Mouse (Mus musculus): ENCODE results near the gene Adamts8. TPM values are rescaled to one million over a fixed set of nuclear protein-coding genes. Genes with fewer than 3 reads are reported as not detected.

Gene Adamts8
- polyA plus RNA-seq, 1 experiment: 0.22 TPM

DNA sequence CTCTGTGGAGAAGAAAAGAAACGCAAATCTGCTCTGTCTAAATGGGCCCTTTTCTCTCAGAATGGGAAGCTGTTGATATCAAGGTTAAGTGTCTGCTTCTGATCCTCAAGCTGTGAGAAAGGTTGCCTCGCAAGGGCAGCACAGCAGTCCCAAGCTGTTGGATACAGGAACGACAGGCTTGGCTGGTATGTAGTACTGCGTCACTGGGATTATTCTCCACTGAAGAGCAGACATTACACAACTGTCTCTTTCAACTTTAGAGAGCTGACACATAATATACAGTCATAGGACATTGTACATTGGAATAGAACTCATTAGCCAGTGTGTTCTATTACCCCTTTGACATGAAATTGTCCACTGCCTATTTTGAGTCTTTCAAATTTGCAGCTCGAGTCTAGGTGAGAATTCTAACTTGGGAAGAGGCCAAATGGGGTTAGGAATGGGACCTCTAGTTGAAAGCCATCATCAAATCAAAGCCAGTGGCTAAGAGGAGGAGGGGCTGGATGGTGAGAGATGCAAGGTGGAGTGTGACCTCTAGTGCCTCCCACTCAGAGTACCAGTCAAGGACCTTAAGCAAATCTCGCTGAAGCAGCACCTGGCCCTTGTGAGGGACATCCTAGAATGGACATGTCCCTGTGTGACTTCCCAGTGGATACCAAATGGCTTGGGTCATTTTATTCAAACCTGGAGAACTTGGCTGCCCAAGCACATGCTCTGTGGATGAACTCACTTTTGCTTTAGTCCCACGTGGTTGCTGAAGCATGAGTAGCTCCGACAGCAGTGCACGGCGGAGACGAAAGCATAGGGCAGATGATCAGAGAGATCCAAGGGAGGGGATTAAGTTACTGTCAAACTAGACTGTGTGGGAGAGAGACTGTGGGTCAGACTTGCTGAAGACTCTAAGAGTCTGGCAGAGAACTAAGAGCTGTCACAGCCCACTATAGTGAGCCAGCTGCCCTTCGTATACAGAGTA lies 54.5 kb downstream of the Adamts8 start:
- Histone ChIP-seq H3K36me3 (ENCODE audit: control insufficient read depth, insufficient read depth, low read length, poor library complexity, severe bottlenecking) (no peaks in the 10 kb centered on the region), H3K9ac (ENCODE audit: low read depth, poor library complexity, severe bottlenecking) (no peak overlapping the region), H3K27me3 (ENCODE audit: control insufficient read depth, insufficient read depth, low read length, poor library complexity, severe bottlenecking) (no peaks in the 10 kb centered on the region), H3K4me3 (ENCODE audit: low read depth, low read length) (no peak overlapping the region), H3K27ac (ENCODE audit: insufficient read depth, low read length) (no peak overlapping the region), H3K4me1 (ENCODE audit: control insufficient read depth, insufficient read depth, low read length) (no peaks in the 10 kb centered on the region), H3K9me3 (replicated peaks; ENCODE audit: control insufficient read depth, insufficient read depth, low read length, poor library complexity, severe bottlenecking) (no peaks in the 10 kb centered on the region)
- TF ChIP-seq POLR2A (IDR thresholded peaks at IDR 0.05; ENCODE audit: insufficient read depth, low read length): no peak
- TF ChIP-seq EP300 (IDR thresholded peaks at IDR 0.05; ENCODE audit: insufficient read depth, low read depth, low read length): no peak
- TF ChIP-seq CTCF (IDR thresholded peaks at IDR 0.05; ENCODE audit: low read depth, low read length): no peak

DNA sequence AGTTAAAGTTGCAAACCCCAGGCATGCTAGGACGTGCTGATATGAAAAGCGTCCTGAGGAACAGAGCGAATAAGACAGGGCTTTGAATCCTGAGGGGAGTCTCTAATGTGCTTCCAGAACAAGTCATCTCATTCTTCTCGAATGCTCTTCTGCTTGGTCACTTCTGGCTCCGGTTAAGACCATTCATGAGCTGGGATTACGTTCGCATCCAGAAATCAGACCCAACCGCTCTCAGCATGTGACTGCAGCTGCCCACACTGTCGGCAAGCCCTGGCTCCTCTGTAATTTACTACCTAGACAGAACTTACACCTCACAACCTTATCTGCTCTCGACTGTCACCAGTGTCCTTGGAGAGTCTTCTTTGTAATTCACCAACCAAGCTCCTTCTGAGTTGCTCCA lies 58.3 kb downstream of the Adamts8 start:
- Histone ChIP-seq H3K9me3 (replicated peaks; ENCODE audit: control insufficient read depth, insufficient read depth, low read length, poor library complexity, severe bottlenecking) (no peaks in the 10 kb centered on the region), H3K36me3 (ENCODE audit: control insufficient read depth, insufficient read depth, low read length, poor library complexity, severe bottlenecking) (no peaks in the 10 kb centered on the region), H3K27ac (ENCODE audit: insufficient read depth, low read length) (no peak overlapping the region), H3K27me3 (ENCODE audit: control insufficient read depth, insufficient read depth, low read length, poor library complexity, severe bottlenecking) (no peaks in the 10 kb centered on the region), H3K4me3 (ENCODE audit: low read depth, low read length) (no peak overlapping the region), H3K4me1 (ENCODE audit: control insufficient read depth, insufficient read depth, low read length) (no peaks in the 10 kb centered on the region), H3K9ac (ENCODE audit: low read depth, poor library complexity, severe bottlenecking) (no peak overlapping the region)
- TF ChIP-seq POLR2A (IDR thresholded peaks at IDR 0.05; ENCODE audit: insufficient read depth, low read length) (no peak), EP300 (IDR thresholded peaks at IDR 0.05; ENCODE audit: insufficient read depth, low read depth, low read length) (no peak), CTCF (IDR thresholded peaks at IDR 0.05; ENCODE audit: low read depth, low read length) (no peak)

DNA sequence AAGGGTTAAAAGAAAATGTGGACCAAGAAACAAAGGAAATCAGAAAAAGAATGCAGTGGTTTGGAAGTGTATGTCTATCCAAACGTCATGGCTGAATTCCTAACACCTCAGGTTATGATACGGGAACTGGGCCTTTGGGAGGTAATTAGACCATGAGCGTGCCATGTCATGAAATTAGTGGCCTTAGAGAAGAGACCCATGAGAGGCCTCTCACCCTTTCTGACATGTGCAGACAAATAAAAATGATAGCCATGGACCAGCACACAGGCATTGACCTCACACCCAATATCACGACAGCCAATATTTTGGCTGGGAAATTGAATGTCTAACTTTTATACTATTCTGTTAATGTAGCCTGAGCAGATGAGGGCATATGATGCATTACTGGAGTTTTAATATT lies 60.2 kb downstream of the Adamts8 start:
- Histone ChIP-seq H3K9ac (ENCODE audit: low read depth, poor library complexity, severe bottlenecking) (no peak overlapping the region), H3K27me3 (ENCODE audit: control insufficient read depth, insufficient read depth, low read length, poor library complexity, severe bottlenecking) (no peaks in the 10 kb centered on the region), H3K27ac (ENCODE audit: insufficient read depth, low read length) (no peak overlapping the region), H3K36me3 (ENCODE audit: control insufficient read depth, insufficient read depth, low read length, poor library complexity, severe bottlenecking) (no peaks in the 10 kb centered on the region), H3K9me3 (replicated peaks; ENCODE audit: control insufficient read depth, insufficient read depth, low read length, poor library complexity, severe bottlenecking) (no peaks in the 10 kb centered on the region), H3K4me3 (ENCODE audit: low read depth, low read length) (no peak overlapping the region), H3K4me1 (ENCODE audit: control insufficient read depth, insufficient read depth, low read length) (no peaks in the 10 kb centered on the region)
- TF ChIP-seq POLR2A (IDR thresholded peaks at IDR 0.05; ENCODE audit: insufficient read depth, low read length): no peak
- TF ChIP-seq EP300 (IDR thresholded peaks at IDR 0.05; ENCODE audit: insufficient read depth, low read depth, low read length): no peak
- TF ChIP-seq CTCF (IDR thresholded peaks at IDR 0.05; ENCODE audit: low read depth, low read length): no peak

GRCm38 (mm10) chr9:31009334-31009733 lies 67.0 kb downstream of the Adamts8 start:
- Histone ChIP-seq H3K27ac (ENCODE audit: insufficient read depth, low read length) (peak overlapping the region; percentile 90), H3K9me3 (replicated peaks; ENCODE audit: control insufficient read depth, insufficient read depth, low read length, poor library complexity, severe bottlenecking) (no peaks in the 10 kb centered on the region), H3K4me1 (ENCODE audit: control insufficient read depth, insufficient read depth, low read length) (peaks cover 9% of the 10 kb centered on the region), H3K9ac (ENCODE audit: low read depth, poor library complexity, severe bottlenecking) (peak overlapping the region; percentile 11; the same call in 1 of the 2 replicates), H3K4me3 (ENCODE audit: low read depth, low read length) (no peak overlapping the region), H3K36me3 (ENCODE audit: control insufficient read depth, insufficient read depth, low read length, poor library complexity, severe bottlenecking) (no peaks in the 10 kb centered on the region), H3K27me3 (ENCODE audit: control insufficient read depth, insufficient read depth, low read length, poor library complexity, severe bottlenecking) (no peaks in the 10 kb centered on the region)
- TF ChIP-seq CTCF (IDR thresholded peaks at IDR 0.05; ENCODE audit: low read depth, low read length): no peak
- TF ChIP-seq POLR2A (IDR thresholded peaks at IDR 0.05; ENCODE audit: insufficient read depth, low read length): no peak
- TF ChIP-seq EP300 (IDR thresholded peaks at IDR 0.05; ENCODE audit: insufficient read depth, low read depth, low read length): no peak

GRCm38 (mm10) chr9:31010040-31010439 lies 67.7 kb downstream of the Adamts8 start:
- Histone ChIP-seq H3K4me3 (ENCODE audit: low read depth, low read length) (no peak overlapping the region), H3K27me3 (ENCODE audit: control insufficient read depth, insufficient read depth, low read length, poor library complexity, severe bottlenecking) (no peaks in the 10 kb centered on the region), H3K9ac (ENCODE audit: low read depth, poor library complexity, severe bottlenecking) (peak overlapping the region; percentile 11; the same call in 1 of the 2 replicates), H3K9me3 (replicated peaks; ENCODE audit: control insufficient read depth, insufficient read depth, low read length, poor library complexity, severe bottlenecking) (no peaks in the 10 kb centered on the region), H3K4me1 (ENCODE audit: control insufficient read depth, insufficient read depth, low read length) (peaks cover 10% of the 10 kb centered on the region), H3K27ac (ENCODE audit: insufficient read depth, low read length) (peak overlapping the region; percentile 90), H3K36me3 (ENCODE audit: control insufficient read depth, insufficient read depth, low read length, poor library complexity, severe bottlenecking) (no peaks in the 10 kb centered on the region)
- no peak for TF ChIP-seq CTCF (IDR thresholded peaks at IDR 0.05; ENCODE audit: low read depth, low read length)
- TF ChIP-seq EP300 (IDR thresholded peaks at IDR 0.05; ENCODE audit: insufficient read depth, low read depth, low read length): 0 out of 2 replicates have a peak, but pooled peaks have one; percentile 45

DNA sequence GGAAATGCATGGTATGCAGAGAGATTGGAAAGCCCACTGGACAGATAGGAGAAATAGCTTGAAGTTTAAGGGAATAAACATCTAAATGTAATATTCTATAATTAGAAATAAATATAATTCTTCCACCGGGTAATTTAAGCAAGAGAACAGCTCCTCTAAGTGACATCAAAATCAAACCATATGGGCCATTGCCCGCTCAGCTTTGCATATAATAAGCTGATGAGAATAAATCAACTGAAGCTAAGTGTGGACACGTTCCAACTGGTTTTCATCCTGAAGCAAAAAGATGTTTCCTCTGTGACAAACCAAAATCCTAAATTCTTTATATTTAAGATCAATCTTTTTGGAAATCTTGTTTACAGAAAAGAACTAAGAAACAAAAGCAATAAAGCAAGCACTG lies 68.4 kb downstream of the Adamts8 start:
- no peak for TF ChIP-seq EP300 (IDR thresholded peaks at IDR 0.05; ENCODE audit: insufficient read depth, low read depth, low read length)
- no peak for TF ChIP-seq POLR2A (IDR thresholded peaks at IDR 0.05; ENCODE audit: insufficient read depth, low read length)
- TF ChIP-seq CTCF (IDR thresholded peaks at IDR 0.05; ENCODE audit: low read depth, low read length): no peak
- peak overlapping the region; percentile 14; the same call in 1 of the 2 replicates for H3K9ac ChIP-seq (ENCODE audit: low read depth, poor library complexity, severe bottlenecking)
- peaks cover 10% of the 10 kb centered on the region for H3K4me1 ChIP-seq (ENCODE audit: control insufficient read depth, insufficient read depth, low read length)
- H3K4me3 ChIP-seq (ENCODE audit: low read depth, low read length): no peak overlapping the region
- H3K36me3 ChIP-seq (ENCODE audit: control insufficient read depth, insufficient read depth, low read length, poor library complexity, severe bottlenecking): no peaks in the 10 kb centered on the region
- no peaks in the 10 kb centered on the region for H3K27me3 ChIP-seq (ENCODE audit: control insufficient read depth, insufficient read depth, low read length, poor library complexity, severe bottlenecking)
- no peaks in the 10 kb centered on the region for H3K9me3 ChIP-seq (replicated peaks; ENCODE audit: control insufficient read depth, insufficient read depth, low read length, poor library complexity, severe bottlenecking)
- H3K27ac ChIP-seq (ENCODE audit: insufficient read depth, low read length): peak overlapping the region; percentile 90
